Mouse (Mus musculus): ENCODE data around the gene Trim25. TPM values are rescaled to one million over a fixed set of nuclear protein-coding genes. Genes with fewer than 3 reads are reported as not detected.

Trim25 gene
- polyA plus RNA-seq, 1 experiment from 2014 or later, result 2.3 TPM

Other genes with a start within 250 kb of the Trim25 start
- 20.9 and 23.3 TPM in 2 replicates for gene Akap1, start 134.8 kb upstream of the Trim25 start, polyA plus RNA-seq (2016; fragmentation: Nextera tagmentation; extraction: Ambion mirVana)
- 47.3 and 49.7 TPM in 2 replicates for gene Scpep1, start 43.9 kb upstream of the Trim25 start, polyA plus RNA-seq (2016; fragmentation: Nextera tagmentation; extraction: Ambion mirVana)
- gene Elobl, start 32.4 kb upstream of the Trim25 start, polyA plus RNA-seq (2016; fragmentation: Nextera tagmentation; extraction: Ambion mirVana), result not detected in 2 replicates
- gene Coil, start 29.1 kb upstream of the Trim25 start, polyA plus RNA-seq (2016; fragmentation: Nextera tagmentation; extraction: Ambion mirVana), result 30.3 and 31.5 TPM in 2 replicates
- 7.4 and 9.2 TPM in 2 replicates for gene Dgke, start 67.5 kb downstream of the Trim25 start, polyA plus RNA-seq (2016; fragmentation: Nextera tagmentation; extraction: Ambion mirVana)
- gene Gm525, start 74.5 kb downstream of the Trim25 start, polyA plus RNA-seq (2016; fragmentation: Nextera tagmentation; extraction: Ambion mirVana), result not detected in 2 replicates